Mouse (Mus musculus) hindbrain, embryonic 16.5 days (tissue): ENCODE measurements at regions not wholly inside any gene's neighbourhood (a gene's known extent, or its start where the extent isn't known, plus 50 kb on each side); places are given as distances from the start of the nearest gene placed in this dataset.
"Not testable (repeated sequence)": the region's sequence is repeated elsewhere in the genome, so short reads cannot be mapped to it uniquely, and the experiment has no call there.

Source experiments
- ATAC-seq: fragments of 200-750 bp; cut with Nextera tagmentation; 2 replicates; pipeline ENCODE4 v1.8.0; 2017; ENCODE audit warnings: moderate TSS enrichment, moderate library complexity
- H3K27ac ChIP-seq: fragments of 300-500 bp; sonication (generic); 2 replicates; pipeline ENCODE4 v1.5.1; 2014; ENCODE audit warnings: low read depth, mild to moderate bottlenecking, control low read depth, low read length, moderate library complexity
- H3K27me3 ChIP-seq: fragments of 300-500 bp; sonication (generic); replicated peaks from 2 replicates; pipeline ENCODE4 v1.6.1; 2014; ENCODE audit warnings: low read length; ENCODE audit not compliant: control insufficient read depth, insufficient read depth
- H3K36me3 ChIP-seq: fragments of 300-500 bp; sonication (generic); 2 replicates; pipeline ENCODE4 v1.6.1; 2014; ENCODE audit warnings: mild to moderate bottlenecking, low read length, moderate library complexity, mixed read lengths; ENCODE audit not compliant: control insufficient read depth, insufficient read depth
- H3K4me1 ChIP-seq: fragments of 300-500 bp; sonication (generic); 2 replicates; pipeline ENCODE4 v1.6.1; 2014; ENCODE audit warnings: low read depth, low read length; ENCODE audit not compliant: control insufficient read depth, insufficient read depth
- H3K4me2 ChIP-seq: fragments of 300-500 bp; sonication (generic); 2 replicates; pipeline ENCODE4 v1.6.1; 2014; ENCODE audit warnings: mild to moderate bottlenecking, low read length, control low read depth, moderate library complexity
- H3K4me3 ChIP-seq: fragments of 300-500 bp; sonication (generic); 2 replicates; pipeline ENCODE4 v1.5.1; 2014; ENCODE audit warnings: mild to moderate bottlenecking, low read length, control low read depth, moderate library complexity
- H3K9ac ChIP-seq: fragments of 300-500 bp; sonication (generic); 2 replicates; pipeline ENCODE4 v1.6.1; 2014; ENCODE audit warnings: low read depth, mild to moderate bottlenecking, control low read depth, low read length, moderate library complexity
- H3K9me3 ChIP-seq: fragments of 300-500 bp; sonication (generic); 2 replicates; pipeline ENCODE4 v1.6.1; 2014; ENCODE audit warnings: mild to moderate bottlenecking, low read length, moderate library complexity; ENCODE audit not compliant: control insufficient read depth
- WGBS: fragments of 180-500 bp; shearing (Covaris S2); extraction: QIAGEN DNeasy Blood & Tissue Kit; methylation state at CpG from one replicate; pipeline ENCODE4 v1.1.7; 2014; 5-methylcytosine and 5-hydroxymethylcytosine counted together

DNA sequence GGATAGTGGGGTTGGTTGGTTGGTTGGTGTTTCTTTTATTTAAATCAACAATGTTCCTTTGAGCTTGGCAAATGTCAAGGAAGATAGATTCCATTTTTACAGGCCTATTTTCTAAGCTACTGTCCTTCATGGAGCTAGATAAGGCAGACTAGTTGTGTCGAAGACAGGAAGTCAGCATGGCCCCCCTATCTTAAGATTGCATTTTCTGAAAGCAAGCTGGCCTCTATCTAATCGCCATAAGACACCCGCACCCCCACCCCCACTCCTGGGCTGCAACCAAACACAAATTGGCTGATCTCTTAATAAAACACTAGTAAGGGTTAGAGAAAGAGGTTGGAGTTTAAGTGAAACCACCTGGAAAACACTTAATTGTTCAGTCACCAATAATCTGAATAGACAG is 1708.5 kb upstream of the 5930422O12Rik start:
- H3K9ac ChIP-seq: no peak overlapping the region
- no peak overlapping the region for H3K4me2 ChIP-seq
- no peaks in the 10 kb centered on the region for H3K36me3 ChIP-seq
- no peaks in the 10 kb centered on the region for H3K4me1 ChIP-seq
- ATAC-seq: no peak
- no peaks in the 10 kb centered on the region for H3K27me3 ChIP-seq
- H3K27ac ChIP-seq: no peak overlapping the region
- no peaks in the 10 kb centered on the region for H3K9me3 ChIP-seq
- H3K4me3 ChIP-seq: no peak overlapping the region
- WGBS: 77% methylated on average over 3 of the region's 3 CpGs

GRCm38 (mm10) chr8:31720585-31720984 is 1707.9 kb upstream of the 5930422O12Rik start:
- no peak overlapping the region for H3K4me3 ChIP-seq
- no peak overlapping the region for H3K9ac ChIP-seq
- no peaks in the 10 kb centered on the region for H3K4me1 ChIP-seq
- no peak for ATAC-seq
- H3K27ac ChIP-seq: no peak overlapping the region
- no peaks in the 10 kb centered on the region for H3K27me3 ChIP-seq
- H3K9me3 ChIP-seq: no peaks in the 10 kb centered on the region
- H3K4me2 ChIP-seq: no peak overlapping the region
- WGBS: 34% methylated on average over 3 of the region's 3 CpGs
- H3K36me3 ChIP-seq: no peaks in the 10 kb centered on the region

DNA sequence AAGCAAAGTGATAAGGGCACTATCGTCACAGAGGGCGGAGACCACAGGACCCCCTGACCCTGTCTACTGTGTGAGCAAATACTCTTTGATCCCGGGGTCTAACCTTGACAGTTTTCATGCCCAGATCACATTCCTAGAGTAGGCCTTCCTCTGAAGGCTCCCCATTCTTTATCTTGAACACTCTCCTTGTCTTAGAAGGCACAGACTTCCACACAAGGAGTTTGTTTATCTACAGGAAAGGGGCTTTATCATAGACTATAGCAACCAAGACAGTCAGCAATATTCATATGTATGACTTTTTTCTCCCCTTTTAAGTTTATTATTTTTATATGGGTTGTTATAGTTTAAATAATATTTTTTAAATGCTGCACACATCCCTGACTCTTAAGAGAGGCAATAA is 1703.1 kb upstream of the 5930422O12Rik start:
- H3K4me1 ChIP-seq: no peaks in the 10 kb centered on the region
- no peak overlapping the region for H3K4me3 ChIP-seq
- no peak overlapping the region for H3K4me2 ChIP-seq
- WGBS: 86% methylated on average over 3 of the region's 3 CpGs
- no peak for ATAC-seq
- 0 out of 2 replicates have a peak, but pooled peaks cover 2% of the 10 kb centered on the region for H3K9me3 ChIP-seq
- H3K9ac ChIP-seq: no peak overlapping the region
- H3K36me3 ChIP-seq: no peaks in the 10 kb centered on the region
- no peak overlapping the region for H3K27ac ChIP-seq
- no peaks in the 10 kb centered on the region for H3K27me3 ChIP-seq

DNA sequence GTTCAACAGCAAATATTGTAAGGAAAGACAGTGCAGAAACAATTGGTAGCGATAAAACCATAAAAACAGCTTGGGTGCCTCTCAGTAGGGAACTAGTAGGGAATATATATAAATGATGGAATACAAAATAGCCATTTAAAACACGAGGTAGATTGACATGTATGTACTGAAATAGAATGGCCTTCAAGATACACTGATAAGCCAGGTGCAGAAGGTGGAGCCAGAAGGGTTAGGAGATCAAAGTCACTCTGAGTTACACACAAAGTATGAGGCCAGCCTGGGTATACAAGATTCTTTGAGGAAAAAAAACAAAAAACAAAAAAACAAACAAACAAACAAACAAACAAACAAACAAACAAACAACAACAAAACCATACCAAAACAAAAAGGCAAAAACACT is 1692.9 kb upstream of the 5930422O12Rik start:
- H3K27ac ChIP-seq: no peak overlapping the region
- H3K27me3 ChIP-seq: no peaks in the 10 kb centered on the region
- no peak overlapping the region for H3K4me2 ChIP-seq
- no peaks in the 10 kb centered on the region for H3K36me3 ChIP-seq
- ATAC-seq: no peak
- WGBS: 89% methylated on average over 2 of the region's 2 CpGs
- H3K4me3 ChIP-seq: no peak overlapping the region
- H3K9me3 ChIP-seq: no peaks in the 10 kb centered on the region
- no peaks in the 10 kb centered on the region for H3K4me1 ChIP-seq
- H3K9ac ChIP-seq: no peak overlapping the region

DNA sequence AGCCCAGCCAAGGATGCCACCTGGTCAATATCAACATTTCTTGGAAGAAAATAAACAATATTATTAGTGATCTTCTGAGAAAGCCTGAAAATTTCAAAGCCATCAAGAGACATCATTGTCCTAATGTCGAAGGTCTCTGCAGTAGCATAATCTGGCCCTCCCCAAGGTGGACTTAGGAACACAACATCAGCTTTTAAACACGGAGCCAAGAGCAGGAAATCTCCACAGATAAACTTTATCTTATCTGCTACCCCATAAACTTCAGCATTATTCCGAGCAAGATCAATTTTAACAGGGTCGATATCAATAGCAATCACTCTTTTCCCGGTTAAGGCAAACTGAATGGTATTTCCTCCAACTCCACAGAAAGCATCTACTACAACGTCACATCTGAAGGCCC is 1691.2 kb upstream of the 5930422O12Rik start:
- ATAC-seq, H3K27me3 ChIP-seq, H3K9me3 ChIP-seq, H3K4me2 ChIP-seq, H3K4me1 ChIP-seq, H3K9ac ChIP-seq, H3K27ac ChIP-seq, H3K36me3 ChIP-seq, H3K4me3 ChIP-seq: not testable (repeated sequence)
- WGBS: 92% methylated on average over 6 of the region's 6 CpGs

- ATAC-seq: no peak
- H3K27me3 ChIP-seq: no peaks in the 10 kb centered on the region
- H3K9me3 ChIP-seq: no peaks in the 10 kb centered on the region
- no peak overlapping the region for H3K4me2 ChIP-seq
- H3K27ac ChIP-seq: no peak overlapping the region
- no peak overlapping the region for H3K9ac ChIP-seq
- no peak overlapping the region for H3K4me3 ChIP-seq
- no peaks in the 10 kb centered on the region for H3K36me3 ChIP-seq
- H3K4me1 ChIP-seq: no peaks in the 10 kb centered on the region
These were observed 1681.7 kb upstream of the 5930422O12Rik start for GRCm38 (mm10) chr8:31746855-31747254.

GRCm38 (mm10) chr8:31749974-31750373 is 1678.5 kb upstream of the 5930422O12Rik start:
- ATAC-seq: no peak
- no peaks in the 10 kb centered on the region for H3K4me1 ChIP-seq
- no peaks in the 10 kb centered on the region for H3K27me3 ChIP-seq
- no peaks in the 10 kb centered on the region for H3K36me3 ChIP-seq
- H3K4me2 ChIP-seq: no peak overlapping the region
- H3K9ac ChIP-seq: no peak overlapping the region
- H3K27ac ChIP-seq: no peak overlapping the region
- no peaks in the 10 kb centered on the region for H3K9me3 ChIP-seq
- 65% methylated on average over 2 of the region's 2 CpGs for WGBS
- H3K4me3 ChIP-seq: no peak overlapping the region

- Histone ChIP-seq H3K9ac (no peak overlapping the region), H3K27ac (no peak overlapping the region), H3K4me1 (no peaks in the 10 kb centered on the region), H3K27me3 (no peaks in the 10 kb centered on the region), H3K9me3 (no peaks in the 10 kb centered on the region), H3K36me3 (no peaks in the 10 kb centered on the region), H3K4me2 (no peak overlapping the region), H3K4me3 (no peak overlapping the region)
- 80% methylated on average over 3 of the region's 3 CpGs for WGBS
- no peak for ATAC-seq
These were observed 1677.9 kb upstream of the 5930422O12Rik start for GRCm38 (mm10) chr8:31750482-31751126.

- H3K27ac ChIP-seq: no peak overlapping the region
- ATAC-seq: no peak
- no peaks in the 10 kb centered on the region for H3K4me1 ChIP-seq
- no peaks in the 10 kb centered on the region for H3K9me3 ChIP-seq
- 83% methylated on average over 3 of the region's 3 CpGs for WGBS
- H3K4me3 ChIP-seq: no peak overlapping the region
- H3K9ac ChIP-seq: no peak overlapping the region
- no peaks in the 10 kb centered on the region for H3K27me3 ChIP-seq
- no peaks in the 10 kb centered on the region for H3K36me3 ChIP-seq
- H3K4me2 ChIP-seq: no peak overlapping the region
These were observed 1672.8 kb upstream of the 5930422O12Rik start for GRCm38 (mm10) chr8:31755737-31756136.

- Histone ChIP-seq H3K4me2 (no peak overlapping the region), H3K4me1 (no peaks in the 10 kb centered on the region), H3K9me3 (no peaks in the 10 kb centered on the region), H3K36me3 (no peaks in the 10 kb centered on the region), H3K4me3 (no peak overlapping the region), H3K27me3 (no peaks in the 10 kb centered on the region), H3K27ac (no peak overlapping the region), H3K9ac (no peak overlapping the region)
- WGBS: 90% methylated on average over 6 of the region's 6 CpGs
- ATAC-seq: no peak
These were observed 1666.4 kb upstream of the 5930422O12Rik start for GRCm38 (mm10) chr8:31762091-31762490.
